Mouse (Mus musculus) CH12.LX (cell line): Measurements from ENCODE around the gene Hk1. TPM values are rescaled to one million over a fixed set of nuclear protein-coding genes. Genes with fewer than 3 reads are reported as not detected.

Experiments
- DNase-seq: peaks from one replicate; pipeline ENCODE4 v3.0.0-alpha.2; 2013; ENCODE audit errors: extremely low read depth
- H3K27ac ChIP-seq: 2 replicates; pipeline ENCODE4 v1.5.1; 2012; ENCODE audit warnings: low read depth, mild to moderate bottlenecking, control low read depth, moderate library complexity; ENCODE audit not compliant: insufficient read depth
- H3K27me3 ChIP-seq: replicated peaks from 2 replicates; pipeline ENCODE3; 2012; ENCODE audit warnings: inconsistent platforms
- H3K36me3 ChIP-seq, 2 experiments: replicated peaks in 1 of 2; 2 replicates each; pipeline versions ENCODE3 to v1.6.1; 2012; ENCODE audit warnings: inconsistent platforms in 1 of 2, low read length in 1 of 2, mild to moderate bottlenecking in 1 of 2, mixed read lengths in 1 of 2, moderate library complexity in 1 of 2; ENCODE audit not compliant: control insufficient read depth in 1 of 2, insufficient read depth in 1 of 2
- H3K4me1 ChIP-seq, 2 experiments: 2 replicates each; pipeline ENCODE4 v1.6.1; 2012; ENCODE audit warnings: inconsistent platforms in 1 of 2, moderate library complexity in 1 of 2; ENCODE audit not compliant: insufficient read depth in 2 of 2, control insufficient read depth in 1 of 2
- H3K4me2 ChIP-seq: 2 replicates; pipeline ENCODE4 v1.6.1; 2012; ENCODE audit warnings: low read depth, mild to moderate bottlenecking, control low read depth; ENCODE audit not compliant: poor library complexity, insufficient read depth, severe bottlenecking
- H3K4me3 ChIP-seq, 3 experiments: fragments of 150-350 bp in 1 of 3; sonication (generic) in 1 of 3; replicated peaks in 1 of 3; 2 replicates each; pipeline versions ENCODE3 to v1.5.1; 2011 to 2012; ENCODE audit warnings: low read depth in 2 of 3, low read length in 2 of 3, mild to moderate bottlenecking in 2 of 3, moderate library complexity in 2 of 3, control low read depth in 1 of 3, improper control_type of control experiment in 1 of 3, inconsistent platforms in 1 of 3, mixed read lengths in 1 of 3; ENCODE audit not compliant: poor library complexity in 1 of 3
- H3K79me2 ChIP-seq: replicated peaks from 2 replicates; pipeline ENCODE4 v1.6.1; 2012; ENCODE audit warnings: mild to moderate bottlenecking, moderate library complexity; ENCODE audit not compliant: control insufficient read depth, poor library complexity, insufficient read depth, severe bottlenecking; ENCODE audit errors: extremely low read depth
- H3K9ac ChIP-seq: 2 replicates; pipeline ENCODE4 v1.6.1; 2012; ENCODE audit warnings: low read depth, mild to moderate bottlenecking, control low read depth, moderate library complexity; ENCODE audit not compliant: insufficient read depth
- H3K9me3 ChIP-seq: replicated peaks from 2 replicates; pipeline ENCODE3; 2012; ENCODE audit warnings: low read length, inconsistent platforms, mixed read lengths
- CHD1 ChIP-seq: IDR thresholded peaks from 2 replicates; pipeline ENCODE4 v1.6.1; 2012; ENCODE audit warnings: low read depth, low read length, improper control_type of control experiment, inconsistent platforms
- CTCF ChIP-seq, 2 experiments: IDR thresholded peaks in 1 of 2; conservative IDR thresholded peaks in 1 of 2; 2 replicates each; pipeline ENCODE4 v1.5.1; 2011 to 2012; ENCODE audit warnings: low read depth in 2 of 2, low read length in 2 of 2, improper control_type of control experiment in 1 of 2, inconsistent platforms in 1 of 2, mild to moderate bottlenecking in 1 of 2, moderate library complexity in 1 of 2
- ELF1 ChIP-seq: IDR thresholded peaks from 2 replicates; pipeline ENCODE4 v1.6.1; 2014; ENCODE audit warnings: low read depth, mild to moderate bottlenecking, inconsistent platforms, low read length, improper control_type of control experiment
- EP300 ChIP-seq: IDR thresholded peaks from 2 replicates; pipeline ENCODE4 v1.6.1; 2011; ENCODE audit warnings: low read length, improper control_type of control experiment
- ETS1 ChIP-seq: conservative IDR thresholded peaks from 2 replicates; pipeline ENCODE4 v1.6.1; 2012; ENCODE audit warnings: low read depth, mild to moderate bottlenecking, inconsistent platforms, low read length, improper control_type of control experiment, moderate library complexity
- KAT2A ChIP-seq: IDR thresholded peaks from 2 replicates; pipeline ENCODE4 v1.6.1; 2012; ENCODE audit warnings: low read length, improper control_type of control experiment, inconsistent platforms; ENCODE audit not compliant: insufficient replicate concordance
- MAFK ChIP-seq: IDR thresholded peaks from 2 replicates; pipeline ENCODE4 v1.6.1; 2011; ENCODE audit warnings: low read length, improper control_type of control experiment; ENCODE audit not compliant: insufficient replicate concordance
- MXI1 ChIP-seq: IDR thresholded peaks from 2 replicates; pipeline ENCODE4 v1.6.1; 2011; ENCODE audit warnings: mild to moderate bottlenecking, low read depth, low read length, improper control_type of control experiment
- NELFE ChIP-seq: IDR thresholded peaks from 2 replicates; pipeline ENCODE4 v1.6.1; 2011; ENCODE audit warnings: low read depth, low read length, improper control_type of control experiment
- PAX5 ChIP-seq: IDR thresholded peaks from 2 replicates; pipeline ENCODE4 v1.6.1; 2012; ENCODE audit warnings: low read length, inconsistent platforms, mixed read lengths
- RAD21 ChIP-seq: IDR thresholded peaks from 2 replicates; pipeline ENCODE4 v1.6.1; 2011; ENCODE audit warnings: low read depth, mild to moderate bottlenecking, low read length, improper control_type of control experiment, moderate library complexity
- SIN3A ChIP-seq: IDR thresholded peaks from 2 replicates; pipeline ENCODE4 v1.6.1; 2012; ENCODE audit warnings: low read length, improper control_type of control experiment, inconsistent platforms
- SMC3 ChIP-seq: IDR thresholded peaks from 2 replicates; pipeline ENCODE4 v1.6.1; 2011; ENCODE audit warnings: low read depth, low read length, improper control_type of control experiment
- UBTF ChIP-seq: IDR thresholded peaks from 2 replicates; pipeline ENCODE4 v1.6.1; 2012; ENCODE audit warnings: low read depth, mild to moderate bottlenecking, inconsistent platforms, low read length, improper control_type of control experiment, moderate library complexity
- ZKSCAN1 ChIP-seq: IDR thresholded peaks from 2 replicates; pipeline ENCODE4 v1.6.1; 2012; ENCODE audit warnings: low read depth, inconsistent platforms, low read length, improper control_type of control experiment, borderline replicate concordance
- ZMIZ1 ChIP-seq: IDR thresholded peaks from 2 replicates; pipeline ENCODE4 v1.6.1; 2012; ENCODE audit warnings: low read depth, mild to moderate bottlenecking, inconsistent platforms, low read length, improper control_type of control experiment
- dilution Hi-C: fragments of 300-500 bp; cut with MboI; formaldehyde crosslinking; loops from 2 replicates; pipeline ENCODE4 v1.14.3; 2020; ENCODE audit warnings: low sequenced_read_pairs; ENCODE audit not compliant: extremely low pct_unique_long_range_greater_than_20kb, extremely low pct_ligation_motif_present
- in situ Hi-C: fragments of 300-500 bp; cut with MboI; formaldehyde crosslinking; loops from 3 replicates; pipeline ENCODE4 v1.14.3; 2019; ENCODE audit warnings: low sequenced_read_pairs, low pct_ligation_motif_present, low pct_unique_long_range_greater_than_20kb, mixed read lengths
- polyA plus RNA-seq: library from polyadenylated mRNA; unstranded; fragments of >175 nt; gene quantifications from 2 replicates; pipeline ENCODE4 v1.2.1, GENCODE M21; 2012; ENCODE audit warnings: low read depth; ENCODE audit not compliant: insufficient read length
- total RNA-seq, 2 experiments: library from RNA; depleted of rRNA; stranded (reverse); fragments of 300-350 nt in 1 of 2; fragments of >200 nt in 1 of 2; gene quantifications; 2 replicates each; pipeline ENCODE4 v1.2.3; 2012 to 2014

Hk1 gene
- total and polyA plus RNA-seq, 3 experiments, result 9.3 to 30.1 (median 23.4) TPM

GRCm38 (mm10) chr10:62247815-62248214 is 131.9 kb downstream of the Hk1 start:
- no peaks in the 10 kb centered on the region for H3K79me2 ChIP-seq
- no peak for DNase-seq
- peaks cover 11% of the 10 kb centered on the region for H3K9me3 ChIP-seq
- TF ChIP-seq SIN3A (no peak), CHD1 (no peak), ELF1 (no peak), ZKSCAN1 (no peak), PAX5 (no peak), ZMIZ1 (no peak), KAT2A (no peak), MXI1 (no peak), EP300 (no peak), RAD21 (no peak)
- H3K4me1 ChIP-seq, result no peaks in the 10 kb centered on the region; a peak in 1 of 4 replicates
- no peaks in the 10 kb centered on the region for H3K36me3 ChIP-seq
- no peak overlapping the region for H3K27ac ChIP-seq
- in situ Hi-C loops, result no loop called here
- H3K4me3 ChIP-seq, result no peak overlapping the region
- H3K9ac ChIP-seq, result no peak overlapping the region
- H3K4me2 ChIP-seq, result no peak overlapping the region
- dilution Hi-C loops, result no loop called here
- peaks cover 22% of the 10 kb centered on the region for H3K27me3 ChIP-seq

- no peak overlapping the region for H3K4me2 ChIP-seq
- peaks cover 11% of the 10 kb centered on the region for H3K9me3 ChIP-seq
- H3K36me3 ChIP-seq, result no peaks in the 10 kb centered on the region
- no peak overlapping the region for H3K9ac ChIP-seq
- H3K4me1 ChIP-seq, result peaks cover 0 to 3% of the 10 kb centered on the region in 2 experiments; a peak in 1 of 4 replicates
- DNase-seq, result no peak
- no peaks in the 10 kb centered on the region for H3K79me2 ChIP-seq
- H3K4me3 ChIP-seq, result no peak overlapping the region
- dilution Hi-C loops, result no loop called here
- no peak overlapping the region for H3K27ac ChIP-seq
- in situ Hi-C loops, result no loop called here
- H3K27me3 ChIP-seq, result peaks cover 17% of the 10 kb centered on the region
- TF ChIP-seq ETS1 (no peak), ELF1 (no peak), RAD21 (no peak), NELFE (no peak), UBTF (no peak), SMC3 (no peak)
These were observed 132.6 kb downstream of the Hk1 start for GRCm38 (mm10) chr10:62247156-62247555.

- no peaks in the 10 kb centered on the region for H3K79me2 ChIP-seq
- no peak overlapping the region for H3K4me3 ChIP-seq
- no peak for DNase-seq
- TF ChIP-seq MAFK (peak; percentile 67; the same call in 1 of the 2 replicates), CTCF (conservative IDR thresholded peaks at IDR 0.05 in 1 of 2, IDR thresholded peaks at IDR 0.05 in 1 of 2; ENCODE audit: low read depth in 2 of 2, low read length in 2 of 2) (no peak)
- peaks cover 4 to 7% of the 10 kb centered on the region in 2 experiments for H3K4me1 ChIP-seq
- no peak overlapping the region for H3K27ac ChIP-seq
- H3K4me2 ChIP-seq, result no peak overlapping the region
- H3K9ac ChIP-seq, result no peak overlapping the region
- peaks cover 8% of the 10 kb centered on the region for H3K27me3 ChIP-seq
- dilution Hi-C loops, result no loop called here
- H3K36me3 ChIP-seq, result no peaks in the 10 kb centered on the region
- peaks cover 11% of the 10 kb centered on the region for H3K9me3 ChIP-seq
- in situ Hi-C loops, result loop anchor here (5.0 kb wide), 1 partner anchor 57 kb away; no protein-coding TSS in a partner anchor
These were observed 135.6 kb downstream of the Hk1 start for GRCm38 (mm10) chr10:62244067-62244466.
